Mouse (Mus musculus): ENCODE data around the gene Tyw1. TPM values are rescaled to one million over a fixed set of nuclear protein-coding genes. Genes with fewer than 3 reads are reported as not detected.

The Tyw1 gene
- polyA plus RNA-seq, 1 experiment from 2014 or later = 17.8 TPM

Other genes starting within 250 kb of the Tyw1 start
- 18.2 and 18.6 TPM in 2 replicates for gene Asl, start 226.4 kb upstream of the Tyw1 start, polyA plus RNA-seq (2014; fragmentation: Nextera tagmentation; extraction: Ambion mirVana)
- 21.0 and 22.1 TPM in 2 replicates for gene Crcp, start 226.3 kb upstream of the Tyw1 start, polyA plus RNA-seq (2014; fragmentation: Nextera tagmentation; extraction: Ambion mirVana)
- 28.1 and 28.8 TPM in 2 replicates for gene Tpst1, start 182.3 kb upstream of the Tyw1 start, polyA plus RNA-seq (2014; fragmentation: Nextera tagmentation; extraction: Ambion mirVana)
- gene Kctd7, start 110.8 kb upstream of the Tyw1 start, polyA plus RNA-seq (2014; fragmentation: Nextera tagmentation; extraction: Ambion mirVana) = 3.0 and 5.5 TPM in 2 replicates
- gene Rabgef1, start 83.8 kb upstream of the Tyw1 start, polyA plus RNA-seq (2014; fragmentation: Nextera tagmentation; extraction: Ambion mirVana) = 20.8 and 22.0 TPM in 2 replicates
- gene Tmem248, start 38.5 kb upstream of the Tyw1 start, polyA plus RNA-seq (2014; fragmentation: Nextera tagmentation; extraction: Ambion mirVana) = 32.1 and 33.8 TPM in 2 replicates
- 58.2 and 61.1 TPM in 2 replicates for gene Sbds, start 89 bp upstream of the Tyw1 start, polyA plus RNA-seq (2014; fragmentation: Nextera tagmentation; extraction: Ambion mirVana)
- 0.11 and 0.21 TPM in 2 replicates for gene Caln1, start 113.8 kb downstream of the Tyw1 start, polyA plus RNA-seq (2014; fragmentation: Nextera tagmentation; extraction: Ambion mirVana)
- gene A330070K13Rik, start 129.0 kb downstream of the Tyw1 start, polyA plus RNA-seq (2014; fragmentation: Nextera tagmentation; extraction: Ambion mirVana) = not detected in 2 replicates

Data from heart, embryonic 11.5 days (tissue).